Mouse (Mus musculus) myocyte (in vitro differentiated cells): Measurements from ENCODE around the gene Bricd5.

ENCODE experiments used
- CEBPB ChIP-seq: IDR thresholded peaks from 2 replicates; pipeline ENCODE4 v1.6.1; 2011; ENCODE audit warnings: mild to moderate bottlenecking, moderate library complexity; ENCODE audit not compliant: poor library complexity, insufficient read depth, severe bottlenecking
- E2F4 ChIP-seq: IDR thresholded peaks from one replicate; pipeline ENCODE4 v1.6.1; 2011; ENCODE audit warnings: mild to moderate bottlenecking, control low read depth, moderate library complexity; ENCODE audit not compliant: insufficient read depth
- MAX ChIP-seq: IDR thresholded peaks from one replicate; pipeline ENCODE4 v1.6.1; 2011; ENCODE audit warnings: low read depth, mild to moderate bottlenecking, control low read depth
- MYOG ChIP-seq, 3 experiments: IDR thresholded peaks; one replicate each; pipeline ENCODE4 v1.6.1; 2011; ENCODE audit warnings: control low read depth in 2 of 3, low read depth in 2 of 3, mild to moderate bottlenecking in 2 of 3; ENCODE audit not compliant: insufficient read length in 2 of 3, control insufficient read depth in 1 of 3, insufficient read depth in 1 of 3
- POLR2A ChIP-seq: IDR thresholded peaks from one replicate; pipeline ENCODE4 v1.6.1; 2011; ENCODE audit warnings: low read depth, mild to moderate bottlenecking, control low read depth, moderate library complexity; ENCODE audit not compliant: insufficient read length
- POLR2AphosphoS2 ChIP-seq: IDR thresholded peaks from one replicate; pipeline ENCODE4 v1.6.1; 2011; ENCODE audit warnings: low read depth, control low read depth; ENCODE audit not compliant: insufficient read length
- REST ChIP-seq: IDR thresholded peaks from one replicate; pipeline ENCODE4 v1.6.1; 2011; ENCODE audit warnings: mild to moderate bottlenecking, control low read depth, moderate library complexity; ENCODE audit not compliant: insufficient read depth, insufficient read length
- SRF ChIP-seq: IDR thresholded peaks from one replicate; pipeline ENCODE4 v1.6.1; 2011; ENCODE audit warnings: low read depth; ENCODE audit not compliant: control insufficient read depth, insufficient read length
- TCF12 ChIP-seq: IDR thresholded peaks from one replicate; pipeline ENCODE4 v1.6.1; 2011; ENCODE audit warnings: mild to moderate bottlenecking, control low read depth; ENCODE audit not compliant: poor library complexity, insufficient read depth, severe bottlenecking

- TF ChIP-seq CEBPB (no peak), POLR2A (no peak), MAX (no peak), SRF (no peak), POLR2AphosphoS2 (no peak), E2F4 (no peak), REST (no peak), TCF12 (no peak), MYOG (IDR thresholded peaks at IDR 0.05; ENCODE audit: control insufficient read depth in 1 of 3, insufficient read depth in 1 of 3, insufficient read length in 2 of 3, low read depth in 2 of 3) (no peak)
Observed at GRCm38 (mm10) chr17:24461580-24461979, 12.1 kb upstream of the Bricd5 start.
